Mouse (Mus musculus) small intestine, adult 2 months (tissue): Measurements from ENCODE around the gene Socs3. TPM values are rescaled to one million over a fixed set of nuclear protein-coding genes. Genes with fewer than 3 reads are reported as not detected.
A peak's percentile ranks its signal among the peaks of the same experiment; 100 is the strongest.

Experiments
- H3K27ac ChIP-seq: fragments of 200-500 bp; 2 replicates; pipeline ENCODE4 v1.5.1; 2012; ENCODE audit warnings: low read depth, low read length, control low read depth, inconsistent platforms; ENCODE audit not compliant: insufficient read depth
- H3K27me3 ChIP-seq: fragments of 200-500 bp; 2 replicates; pipeline ENCODE4 v1.6.1; 2012; ENCODE audit warnings: mild to moderate bottlenecking, moderate library complexity, low read length, inconsistent platforms; ENCODE audit not compliant: control insufficient read depth, insufficient read depth
- H3K36me3 ChIP-seq: fragments of 200-500 bp; 2 replicates; pipeline ENCODE4 v1.6.1; 2012; ENCODE audit warnings: mild to moderate bottlenecking, low read length, control low read depth, inconsistent platforms; ENCODE audit not compliant: control insufficient read depth, insufficient read depth
- H3K4me1 ChIP-seq: fragments of 200-500 bp; 2 replicates; pipeline ENCODE4 v1.6.1; 2012; ENCODE audit warnings: low read length, inconsistent platforms, mixed read lengths; ENCODE audit not compliant: control insufficient read depth, insufficient read depth, insufficient read length
- H3K4me3 ChIP-seq: fragments of 200-500 bp; 2 replicates; pipeline ENCODE4 v1.5.1; 2012; ENCODE audit warnings: low read depth, mild to moderate bottlenecking, control low read depth, inconsistent platforms, low read length, moderate library complexity
- CTCF ChIP-seq: fragments of 200-500 bp; IDR thresholded peaks from 2 replicates; pipeline ENCODE4 v1.5.1; 2012; ENCODE audit warnings: low read depth, mild to moderate bottlenecking, control low read depth, inconsistent platforms, low read length, moderate library complexity, mixed read lengths; ENCODE audit not compliant: insufficient replicate concordance, insufficient read length; ENCODE audit errors: extremely low read depth
- POLR2A ChIP-seq: fragments of 200-500 bp; IDR thresholded peaks from 2 replicates; pipeline ENCODE4 v1.6.1; 2012; ENCODE audit warnings: low read depth, mild to moderate bottlenecking, control low read depth, inconsistent platforms, low read length, moderate library complexity
- WGBS: fragments of 180-500 bp; shearing (Covaris S2); methylation state at CpG from one replicate; pipeline ENCODE4 v1.1.7; 2018; 5-methylcytosine and 5-hydroxymethylcytosine counted together
- polyA plus RNA-seq: library from polyadenylated mRNA; depleted of rRNA; stranded (reverse); fragments of >200 nt; gene quantifications from 2 replicates; pipeline ENCODE4 v1.2.3, GENCODE M21; 2012; rRNA removed

Gene Socs3
- polyA plus RNA-seq, 1 experiment, result 47.2 TPM

GRCm38 (mm10) chr11:117930781-117931338 is 39.0 kb downstream of the Socs3 start:
- 0 out of 2 replicates have a peak, but pooled peaks cover 4% of the 10 kb centered on the region for H3K27me3 ChIP-seq
- no peaks in the 10 kb centered on the region for H3K36me3 ChIP-seq
- H3K27ac ChIP-seq, result no peak overlapping the region
- WGBS, result 2% methylated on average over 48 of the region's 48 CpGs
- H3K4me3 ChIP-seq, result peak overlapping the region; percentile 56
- H3K4me1 ChIP-seq, result peaks cover 38% of the 10 kb centered on the region
- TF ChIP-seq POLR2A, result no peak
- no peak for TF ChIP-seq CTCF

GRCm38 (mm10) chr11:117925541-117925940 is 44.3 kb downstream of the Socs3 start:
- Histone ChIP-seq H3K4me1 (peaks cover 1% of the 10 kb centered on the region; the same call in 1 of the 2 replicates), H3K4me3 (no peak overlapping the region), H3K36me3 (no peaks in the 10 kb centered on the region), H3K27me3 (0 out of 2 replicates have a peak, but pooled peaks cover 1% of the 10 kb centered on the region), H3K27ac (no peak overlapping the region)
- TF ChIP-seq POLR2A, result no peak
- TF ChIP-seq CTCF, result no peak
- WGBS, result 95% methylated on average over 1 of the region's 1 CpGs

GRCm38 (mm10) chr11:117924466-117924865 is 45.4 kb downstream of the Socs3 start:
- H3K4me1 ChIP-seq, result no peaks in the 10 kb centered on the region
- H3K27ac ChIP-seq, result no peak overlapping the region
- H3K36me3 ChIP-seq, result no peaks in the 10 kb centered on the region
- H3K27me3 ChIP-seq, result no peaks in the 10 kb centered on the region
- WGBS, result 63% methylated on average over 6 of the region's 6 CpGs
- H3K4me3 ChIP-seq, result no peak overlapping the region
- TF ChIP-seq CTCF (no peak), POLR2A (no peak)

GRCm38 (mm10) chr11:117923279-117923678 is 46.6 kb downstream of the Socs3 start:
- no peak for TF ChIP-seq CTCF
- no peak for TF ChIP-seq POLR2A
- Histone ChIP-seq H3K27me3 (no peaks in the 10 kb centered on the region), H3K27ac (no peak overlapping the region), H3K4me1 (no peaks in the 10 kb centered on the region), H3K4me3 (no peak overlapping the region), H3K36me3 (no peaks in the 10 kb centered on the region)
- WGBS, result 89% methylated on average over 11 of the region's 11 CpGs

- H3K27ac ChIP-seq, result no peak overlapping the region
- H3K36me3 ChIP-seq, result no peaks in the 10 kb centered on the region
- H3K4me1 ChIP-seq, result peaks cover 3% of the 10 kb centered on the region
- no peaks in the 10 kb centered on the region for H3K27me3 ChIP-seq
- 53% methylated on average over 5 of the region's 5 CpGs for WGBS
- TF ChIP-seq POLR2A (no peak), CTCF (no peak)
- no peak overlapping the region for H3K4me3 ChIP-seq
These were observed 50.6 kb downstream of the Socs3 start for GRCm38 (mm10) chr11:117919211-117919610.

- 75% methylated on average over 11 of the region's 11 CpGs for WGBS
- Histone ChIP-seq H3K4me1 (peaks cover 10% of the 10 kb centered on the region), H3K27ac (no peak overlapping the region), H3K4me3 (no peak overlapping the region), H3K27me3 (no peaks in the 10 kb centered on the region), H3K36me3 (no peaks in the 10 kb centered on the region)
- TF ChIP-seq POLR2A, result no peak
- TF ChIP-seq CTCF, result no peak
These were observed 51.3 kb downstream of the Socs3 start for GRCm38 (mm10) chr11:117918541-117918940.

Other genes starting within 250 kb of the Socs3 start
- 34.3 and 59.6 TPM in 2 replicates for gene Tmc8, start 188.0 kb downstream of the Socs3 start, polyA plus RNA-seq
- gene Tmc6, start 187.8 kb downstream of the Socs3 start, polyA plus RNA-seq, result 53.5 and 84.7 TPM in 2 replicates
- gene 6030468B19Rik, start 172.4 kb downstream of the Socs3 start, polyA plus RNA-seq, result 0.09 and 0.47 TPM in 2 replicates
- gene Gm20708, start 160.4 kb downstream of the Socs3 start, polyA plus RNA-seq, result 0.06 TPM in 1 of 2 replicates, not detected in the other
- gene Syngr2, start 160.4 kb downstream of the Socs3 start, polyA plus RNA-seq, result 183 and 229 TPM in 2 replicates
- 4.3 and 11.1 TPM in 2 replicates for gene Afmid, start 144.1 kb downstream of the Socs3 start, polyA plus RNA-seq
- gene Tk1, start 144.0 kb downstream of the Socs3 start, polyA plus RNA-seq, result 22.8 and 52.2 TPM in 2 replicates
- gene Birc5, start 120.8 kb downstream of the Socs3 start, polyA plus RNA-seq, result 4.3 and 9.5 TPM in 2 replicates
- 0.11 TPM in 1 of 2 replicates, not detected in the other for gene Tmem235, start 109.3 kb downstream of the Socs3 start, polyA plus RNA-seq
- gene Tha1, start 96.6 kb downstream of the Socs3 start, polyA plus RNA-seq, result 25.8 and 27.7 TPM in 2 replicates
- 19.8 and 35.0 TPM in 2 replicates for gene Pgs1, start 16.2 kb upstream of the Socs3 start, polyA plus RNA-seq
- 0.04 and 0.14 TPM in 2 replicates for gene Dnah17, start 160.6 kb upstream of the Socs3 start, polyA plus RNA-seq